Mouse (Mus musculus) urinary bladder, postnatal 36 days (tissue): Measurements from ENCODE around the gene 2510009E07Rik.

ENCODE experiments used
- DNase-seq, 2 experiments: peaks; one replicate each; pipeline ENCODE4 v3.0.0; 2022; ENCODE audit warnings: low spot score in 2 of 2, mixed read lengths in 1 of 2

Gene 2510009E07Rik

DNA sequence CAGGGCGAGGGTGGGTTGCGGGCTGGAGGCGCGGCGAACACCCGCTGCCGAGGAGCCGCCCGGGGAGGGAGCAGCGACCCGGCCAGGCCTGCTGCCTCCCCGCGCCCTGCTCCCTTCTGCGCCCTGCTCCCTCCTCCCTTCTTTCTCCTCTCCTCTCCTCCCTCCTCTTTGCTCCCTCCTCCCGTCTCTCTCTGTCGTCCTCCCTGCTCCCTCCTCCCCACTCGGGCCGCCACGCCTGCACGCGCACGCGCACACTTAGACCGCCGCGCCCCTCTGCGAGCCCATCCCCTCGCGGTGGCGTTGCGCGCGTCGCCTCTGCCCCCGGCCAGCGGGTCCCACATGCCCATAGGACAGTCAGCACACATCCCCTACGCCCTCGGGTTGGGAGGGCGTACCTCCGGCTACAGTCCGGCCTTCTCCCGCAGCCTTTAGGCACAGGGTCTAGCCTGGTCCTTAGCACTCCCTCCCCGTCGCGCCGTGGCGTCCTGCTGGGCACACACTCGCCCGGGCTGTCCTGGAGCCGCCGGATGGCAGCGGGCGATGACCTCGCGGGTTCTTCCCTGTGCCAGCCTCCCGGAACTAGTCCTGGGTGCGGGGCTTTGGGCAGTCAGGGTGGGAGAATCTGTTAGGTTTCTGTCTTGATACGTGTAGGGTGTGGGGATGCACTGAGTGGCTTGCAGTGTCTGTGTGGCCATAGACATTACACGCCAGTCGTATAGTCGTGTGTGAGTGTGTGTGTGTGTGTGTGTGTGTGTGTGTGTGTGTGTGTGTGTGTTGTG lies at the start of gene 2510009E07Rik:
2510009E07Rik (minus strand) TSS at position 203 of the 779 bp plus-strand sequence.
- peak; percentile 81 to 85 for DNase-seq

DNA sequence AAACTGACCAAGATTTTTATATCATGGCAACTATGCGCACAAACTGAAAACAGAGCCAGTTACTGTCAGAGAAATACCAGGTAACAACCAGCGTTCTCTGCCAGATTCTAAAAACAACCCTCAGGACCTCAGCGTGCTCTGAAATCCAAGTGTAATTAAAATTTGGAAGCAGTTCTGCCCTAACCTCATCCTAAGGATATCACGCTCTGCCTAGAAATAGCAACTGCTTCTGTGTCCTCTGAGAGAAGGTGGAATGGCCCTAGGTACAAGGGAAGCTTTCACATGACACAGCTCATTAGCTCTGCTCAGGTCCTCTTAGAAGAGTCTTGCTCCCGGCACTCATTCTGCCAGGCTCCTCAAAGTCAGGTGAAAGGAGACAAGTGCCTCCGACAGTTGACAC lies 48.9 kb upstream of the 2510009E07Rik start:
- no peak for DNase-seq

DNA sequence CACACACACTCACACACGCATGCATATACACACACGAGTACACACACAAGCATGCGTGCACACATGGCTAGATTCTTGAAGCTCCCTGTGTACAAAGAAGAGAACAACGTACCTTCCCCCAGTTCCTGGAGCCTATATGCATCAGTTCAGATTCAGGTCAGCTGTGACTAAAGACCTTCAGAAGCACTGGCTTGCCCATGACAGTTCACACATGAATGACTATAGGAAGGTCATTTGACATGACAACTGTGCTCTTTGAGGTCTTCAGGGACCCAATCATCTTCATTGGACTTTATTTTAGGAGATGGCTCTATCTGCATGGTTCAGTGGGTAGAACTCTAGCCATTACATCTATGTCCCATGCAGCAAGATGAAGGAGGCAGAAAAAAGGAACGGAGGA lies 48.4 kb upstream of the 2510009E07Rik start:
- DNase-seq: no peak

DNA sequence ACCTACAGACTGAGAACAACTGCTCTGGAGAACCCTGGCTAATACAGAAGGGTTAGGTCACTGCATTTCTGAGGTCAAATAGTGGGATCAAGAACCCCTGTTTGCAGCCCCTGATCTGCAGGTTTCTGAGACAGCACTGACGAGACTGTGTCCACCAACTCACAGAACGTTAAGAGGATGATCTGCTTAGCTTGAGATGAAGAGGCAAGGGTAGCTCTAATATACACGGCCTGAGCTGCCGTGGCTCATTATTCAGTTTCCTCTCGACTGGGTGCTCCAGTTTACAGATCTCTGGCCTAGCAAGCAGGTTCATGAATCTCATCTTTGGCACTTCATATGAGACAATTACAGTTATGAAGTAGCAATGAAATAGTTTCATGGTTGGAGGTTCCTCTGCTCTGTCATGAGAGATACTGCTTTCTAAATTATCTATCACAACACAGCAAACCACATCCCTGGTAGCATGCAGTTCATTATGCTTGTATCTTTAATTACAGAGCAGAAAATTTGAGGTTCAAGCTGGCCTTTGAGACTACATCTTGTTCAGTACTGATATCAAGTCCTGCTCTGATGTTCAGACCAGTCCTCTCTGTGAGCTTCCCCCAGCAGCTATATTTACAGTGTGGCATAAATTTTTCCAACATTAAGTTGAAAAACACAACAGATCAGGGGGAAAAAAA lies 47.9 kb upstream of the 2510009E07Rik start:
- DNase-seq: no peak

DNA sequence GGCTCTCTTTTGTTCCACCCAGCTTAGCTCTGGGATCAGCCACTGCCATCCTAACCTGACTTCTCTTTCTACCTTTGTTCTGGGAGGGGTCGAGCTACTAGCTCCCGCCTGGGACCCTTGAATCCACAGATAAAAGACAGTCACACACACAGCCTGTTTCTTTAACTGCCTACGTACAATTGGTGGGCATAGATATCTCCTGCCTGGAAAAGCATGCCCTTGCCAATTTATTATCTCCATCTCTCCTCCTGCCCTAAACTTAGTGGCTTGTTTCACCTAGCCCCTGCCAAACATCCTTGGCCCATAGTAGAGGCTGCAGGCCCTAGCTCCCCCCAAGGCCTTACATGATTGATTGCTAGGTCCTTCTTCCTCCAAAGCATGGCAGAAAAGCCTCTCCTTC lies 47.1 kb upstream of the 2510009E07Rik start:
- DNase-seq: no peak

DNA sequence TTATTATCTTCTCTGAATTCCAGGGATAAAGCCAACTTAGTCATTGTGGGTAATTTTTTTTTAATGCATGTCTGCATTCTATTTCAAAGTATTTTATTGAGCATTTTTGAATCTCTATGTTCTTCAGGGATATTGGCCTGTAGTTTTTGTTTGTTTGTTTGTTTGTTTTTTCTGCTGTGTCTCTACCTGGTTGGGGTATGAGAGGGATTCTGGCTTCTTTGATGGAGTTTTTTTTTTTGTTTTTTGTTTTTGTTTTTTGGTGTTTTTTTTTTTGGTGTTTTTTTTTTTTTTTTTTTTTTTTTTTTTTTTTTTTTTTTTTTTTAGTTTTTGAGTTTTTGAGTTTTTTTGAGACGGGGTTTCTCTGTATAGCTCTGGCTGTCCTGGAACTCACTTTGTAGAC lies 41.2 kb upstream of the 2510009E07Rik start:
- DNase-seq: no peak

DNA sequence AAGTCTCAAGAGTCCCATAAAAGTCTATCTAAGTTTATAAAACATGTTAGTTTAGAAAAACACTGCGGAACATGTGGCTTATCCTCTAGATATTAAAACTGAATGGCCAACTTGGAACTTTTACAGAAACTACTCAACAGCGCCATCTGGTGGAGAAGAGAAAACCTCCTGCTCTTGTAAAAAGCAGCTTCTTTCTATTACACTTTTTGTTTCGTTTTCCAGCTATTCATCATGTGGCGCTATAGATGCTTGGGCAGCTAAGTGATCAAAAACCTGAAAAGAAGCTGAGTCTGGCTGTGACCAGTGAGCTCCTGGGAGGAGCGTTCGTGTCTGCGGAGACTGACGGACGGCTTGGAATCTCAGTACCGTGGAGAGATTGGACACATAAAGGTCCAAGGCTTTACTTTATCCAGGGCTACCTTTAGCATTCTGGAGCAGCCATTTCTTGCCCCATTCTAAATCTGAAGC lies 33.5 kb upstream of the 2510009E07Rik start:
- peak; percentile 69 to 73 for DNase-seq

DNA sequence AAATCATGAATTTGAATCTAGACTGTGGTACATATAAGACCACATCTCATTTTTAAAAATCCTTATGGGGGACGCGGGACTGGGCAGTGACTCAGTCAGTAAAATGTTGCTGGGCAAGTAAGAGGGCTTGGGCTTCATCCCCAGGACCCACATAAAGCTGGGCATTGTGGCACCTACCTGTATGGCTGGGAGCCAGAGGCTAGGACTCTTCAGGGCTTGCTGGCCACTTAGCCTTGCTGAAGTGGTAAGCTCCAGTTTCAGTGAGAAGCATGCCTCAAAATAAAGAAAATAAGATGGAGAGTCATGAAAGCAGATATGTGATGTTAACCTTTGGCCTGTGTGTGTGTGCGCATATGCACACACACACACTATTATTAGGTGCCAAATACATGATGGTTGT lies 33.0 kb upstream of the 2510009E07Rik start:
- no peak for DNase-seq

DNA sequence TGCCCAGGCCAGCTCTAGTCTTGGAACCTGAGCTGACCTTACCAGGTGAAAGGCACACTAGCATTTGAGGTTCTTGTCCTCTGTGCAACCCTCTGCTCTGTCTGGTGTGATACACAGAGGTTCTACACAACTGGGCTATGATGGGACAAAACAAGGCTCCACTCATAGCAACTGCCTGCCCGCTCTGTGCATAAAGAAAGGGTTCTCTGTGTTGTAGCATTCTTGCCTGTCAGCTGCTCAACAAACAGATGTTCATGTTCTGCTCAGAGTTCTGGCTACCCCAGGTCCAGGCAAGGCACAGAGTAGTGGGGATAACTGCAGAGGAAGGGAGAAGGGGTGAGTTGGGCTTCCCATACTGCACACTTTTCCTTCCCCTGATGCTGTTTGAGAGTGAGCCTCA lies 29.8 kb upstream of the 2510009E07Rik start:
- DNase-seq: no peak

DNA sequence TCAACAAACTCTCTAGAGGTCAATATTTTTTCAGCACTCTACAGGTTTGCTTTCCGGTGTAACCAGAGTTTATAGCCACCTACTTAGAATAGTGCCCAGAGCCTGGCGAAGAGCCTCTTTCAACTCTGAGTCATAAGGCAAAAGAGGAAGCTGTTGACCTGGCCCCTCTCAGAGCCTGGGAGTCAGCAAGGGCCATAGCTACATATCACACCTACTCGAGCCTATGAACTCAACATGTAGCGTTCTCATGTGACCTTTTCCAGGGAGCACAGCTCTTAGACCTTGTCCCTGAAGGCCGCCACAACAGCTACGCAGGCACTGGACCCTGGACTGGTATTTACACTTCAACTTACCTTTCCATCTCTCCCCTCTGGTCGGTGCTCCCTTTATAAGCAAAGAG lies 25.3 kb upstream of the 2510009E07Rik start:
- no peak for DNase-seq

DNA sequence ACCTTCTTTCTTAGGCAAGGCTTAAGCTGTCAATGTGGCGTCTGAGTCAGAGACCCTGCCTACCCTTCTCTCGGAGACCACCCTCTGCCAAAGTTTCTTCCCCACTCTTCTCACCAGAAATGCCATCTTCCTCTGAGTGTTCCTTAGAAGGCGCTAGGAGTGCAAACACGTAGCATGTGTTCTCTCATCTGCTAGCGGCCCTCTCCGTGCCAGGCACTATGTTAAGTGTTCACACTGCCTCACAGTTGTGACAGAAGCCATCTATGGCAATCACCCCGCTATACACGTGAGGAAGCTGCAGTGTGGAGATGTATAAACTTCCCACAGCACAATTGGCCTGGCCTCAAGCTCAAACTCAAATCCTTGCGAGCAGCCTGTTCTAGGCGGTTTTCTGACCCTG lies 20.1 kb upstream of the 2510009E07Rik start:
- DNase-seq: no peak

DNA sequence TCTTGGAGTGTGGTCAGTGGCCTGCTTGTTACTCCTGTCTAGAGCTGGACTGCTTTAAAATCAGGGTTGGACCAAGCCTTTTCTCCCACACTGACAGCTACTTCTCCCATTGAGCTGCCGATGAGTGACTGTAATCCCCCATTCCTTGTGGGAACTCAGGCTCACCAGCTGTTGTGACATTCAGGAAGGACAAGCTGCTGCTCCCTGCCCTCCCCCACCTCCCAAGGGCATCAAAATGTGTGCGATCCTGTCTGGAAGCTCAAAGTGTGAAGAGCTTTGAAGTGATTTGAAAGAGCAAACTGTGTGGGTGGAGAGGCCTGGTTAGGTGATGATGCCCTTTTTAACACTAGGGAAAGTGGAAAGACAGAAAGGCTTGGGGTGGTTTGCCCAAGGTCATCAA lies 15.9 kb upstream of the 2510009E07Rik start:
- no peak for DNase-seq

DNA sequence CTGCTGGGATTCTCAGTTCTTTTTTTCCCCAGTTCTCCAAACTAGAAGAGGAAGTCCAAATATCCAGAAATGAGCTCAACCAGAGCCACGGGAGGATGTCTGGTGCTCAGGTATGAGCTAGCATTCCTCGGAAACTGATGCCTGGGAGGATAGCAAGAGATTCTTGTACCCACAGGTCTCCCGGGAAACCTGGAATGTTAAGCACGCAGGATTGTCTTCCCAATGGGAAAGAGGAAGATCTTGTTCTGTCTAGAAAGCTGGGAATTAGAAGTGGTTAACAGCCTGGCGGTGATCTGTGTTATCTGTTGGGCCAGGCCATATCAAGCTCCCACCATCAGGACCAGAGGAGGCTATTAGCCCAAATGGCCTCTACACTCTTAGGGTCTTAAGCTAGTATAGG lies 10.2 kb upstream of the 2510009E07Rik start:
- no peak for DNase-seq

DNA sequence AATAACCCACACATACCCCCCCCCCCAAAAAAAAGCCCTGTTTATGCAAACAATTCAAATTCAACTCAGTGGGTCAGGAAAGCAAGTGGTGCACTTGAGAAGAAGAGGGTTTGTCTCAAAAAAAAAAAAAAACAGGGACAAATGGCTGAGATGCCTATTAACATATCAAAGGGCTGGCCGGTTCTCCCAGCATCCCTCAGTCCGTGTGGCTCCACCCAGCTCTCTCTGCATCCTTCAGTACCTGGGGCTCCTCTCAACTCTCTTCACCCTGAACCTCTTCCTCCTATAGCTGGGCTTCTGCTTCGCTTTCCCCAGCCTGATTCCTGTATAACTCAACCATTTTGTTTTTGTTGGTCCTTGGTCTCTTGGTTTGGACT lies 7.8 kb upstream of the 2510009E07Rik start:
- no peak for DNase-seq

DNA sequence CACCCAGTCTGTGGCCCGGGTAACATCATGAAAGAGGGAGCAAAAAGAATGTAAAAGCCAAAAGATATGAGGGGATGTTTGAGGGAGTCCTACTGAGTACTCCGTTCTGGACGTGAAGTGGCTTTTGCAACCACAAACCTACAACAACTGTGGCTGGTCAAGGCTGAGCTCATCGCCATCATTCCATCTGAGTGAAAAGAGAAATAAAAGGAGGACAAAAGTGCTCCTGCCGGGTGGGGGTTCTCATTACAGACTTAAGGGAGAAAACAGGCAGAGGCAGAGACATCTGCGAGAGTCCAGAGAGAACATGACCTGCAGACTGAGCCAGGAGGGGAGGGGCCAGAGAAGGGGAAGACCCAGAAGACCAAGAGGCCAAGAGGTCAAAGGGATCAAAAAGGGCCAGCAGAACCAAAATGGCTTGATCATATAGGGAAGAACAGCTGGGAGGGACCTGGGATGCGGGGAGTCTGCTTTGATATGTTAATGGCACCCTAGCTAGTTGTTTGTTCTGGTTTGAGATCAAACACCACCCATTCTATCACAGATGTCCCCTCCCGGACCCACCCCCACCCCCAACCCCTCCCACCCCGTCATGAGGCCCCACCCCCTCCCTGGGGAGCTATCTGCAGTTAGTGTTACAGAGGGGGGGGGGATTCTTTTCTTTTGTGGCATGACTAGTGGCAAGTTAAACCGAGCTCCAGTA lies 7.3 kb upstream of the 2510009E07Rik start:
- no peak for DNase-seq

DNA sequence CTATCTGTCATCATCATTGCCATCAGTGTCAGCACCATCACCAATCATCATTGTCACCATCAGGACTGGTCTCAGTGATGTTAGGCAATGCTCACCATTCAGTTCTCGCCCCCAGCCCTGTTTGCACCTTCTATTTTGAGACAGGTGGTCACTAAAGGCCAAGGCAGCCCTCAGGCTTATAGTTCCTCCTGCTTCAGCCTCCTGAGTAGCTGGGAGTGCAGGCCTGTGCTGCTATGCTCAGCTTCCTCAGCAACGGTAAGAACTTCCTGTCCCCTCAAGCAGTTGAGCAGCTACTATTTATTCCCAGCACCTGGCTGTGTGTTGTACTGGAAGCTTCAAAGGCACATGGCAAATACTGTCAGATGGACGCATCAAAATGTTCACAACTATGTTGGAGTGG lies 3.7 kb upstream of the 2510009E07Rik start:
- DNase-seq: no peak

DNA sequence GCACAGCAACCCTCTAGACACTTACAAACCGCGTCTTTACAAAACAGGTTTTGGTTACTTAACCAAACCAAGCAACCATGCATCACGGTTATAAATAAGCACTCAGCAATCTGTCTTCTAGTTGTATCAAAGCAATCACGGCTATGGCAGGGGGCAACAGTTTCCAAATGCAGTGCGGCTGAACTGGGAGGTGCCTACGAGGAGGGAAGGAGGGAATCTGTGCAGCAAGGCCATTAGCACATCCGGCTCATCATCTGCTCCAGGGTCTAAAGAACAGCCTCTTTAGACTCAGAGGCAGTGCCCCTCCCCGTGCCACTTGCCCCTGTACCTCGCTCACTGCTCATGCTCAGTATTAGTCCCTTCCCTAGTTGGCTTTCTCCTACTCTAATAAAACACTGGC lies 2.5 kb upstream of the 2510009E07Rik start:
- no peak for DNase-seq

DNA sequence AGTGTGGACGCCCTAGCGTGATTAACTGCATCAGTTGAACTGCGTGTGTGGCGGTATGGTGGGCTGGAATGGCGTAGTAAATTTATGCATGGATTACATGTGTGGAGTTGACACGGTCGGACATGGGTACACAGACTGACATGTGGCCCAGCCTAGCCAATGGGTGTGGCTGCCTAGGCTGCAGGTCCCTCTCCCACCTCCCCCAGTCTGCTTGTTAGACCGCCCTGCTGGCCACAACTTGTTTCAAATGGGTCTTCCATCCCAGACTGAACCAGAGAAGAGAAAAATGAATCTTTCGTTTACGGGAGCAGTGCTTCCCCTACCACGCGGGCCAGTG lies 745 bp upstream of the 2510009E07Rik start:
- peak in 1 of 2 experiments; percentile 2 for DNase-seq

DNA sequence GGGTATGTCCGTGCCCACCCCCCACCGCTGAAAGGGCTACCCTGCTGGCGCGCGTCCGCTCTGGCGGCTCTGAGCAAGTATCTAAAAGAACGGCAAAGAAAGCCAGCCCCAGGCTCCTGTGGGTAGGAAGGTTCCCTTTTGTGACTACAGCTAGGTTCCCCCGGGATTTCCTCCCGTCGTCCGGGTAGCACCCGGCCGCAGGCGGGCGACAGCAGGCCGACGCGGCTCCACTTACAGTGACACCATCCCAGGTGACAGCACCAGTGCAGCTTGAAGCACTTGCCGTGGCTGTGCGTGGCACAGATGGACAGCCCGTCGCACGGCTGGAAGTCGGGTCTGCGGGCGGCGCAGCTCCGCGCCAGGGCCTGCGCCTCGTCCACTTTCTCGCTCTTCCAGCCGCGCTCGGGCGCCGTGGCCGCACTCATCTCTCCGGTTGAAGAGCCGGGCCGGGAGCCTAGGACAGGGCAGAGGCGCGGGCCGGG lies 443 bp downstream of the 2510009E07Rik start:
- DNase-seq: peak; percentile 44 to 60

DNA sequence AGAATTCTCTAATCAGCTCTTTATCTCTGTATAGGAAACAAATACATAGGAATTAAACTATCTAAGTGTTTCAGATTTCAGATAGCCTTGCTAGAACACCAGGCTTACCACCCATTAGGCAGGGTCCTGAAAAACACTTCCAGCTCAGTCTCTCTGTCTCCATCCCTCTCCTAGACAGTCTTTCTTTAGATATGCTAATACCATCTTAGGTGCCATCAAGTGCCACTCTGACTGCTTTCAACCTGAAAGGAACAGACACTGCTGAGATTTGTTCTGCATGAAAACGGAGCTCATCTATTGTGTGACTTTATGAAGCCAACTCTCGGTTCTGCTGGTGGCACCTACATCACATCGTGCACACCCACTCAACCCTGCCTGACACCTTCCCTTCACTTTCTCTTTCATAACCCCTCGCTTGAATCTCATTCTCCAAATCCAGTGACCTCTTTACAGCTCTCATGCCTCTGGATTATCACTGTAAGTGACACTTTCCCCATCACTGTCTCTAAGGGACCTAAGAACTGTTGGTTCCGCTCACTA lies 4.2 kb downstream of the 2510009E07Rik start:
- DNase-seq: no peak

DNA sequence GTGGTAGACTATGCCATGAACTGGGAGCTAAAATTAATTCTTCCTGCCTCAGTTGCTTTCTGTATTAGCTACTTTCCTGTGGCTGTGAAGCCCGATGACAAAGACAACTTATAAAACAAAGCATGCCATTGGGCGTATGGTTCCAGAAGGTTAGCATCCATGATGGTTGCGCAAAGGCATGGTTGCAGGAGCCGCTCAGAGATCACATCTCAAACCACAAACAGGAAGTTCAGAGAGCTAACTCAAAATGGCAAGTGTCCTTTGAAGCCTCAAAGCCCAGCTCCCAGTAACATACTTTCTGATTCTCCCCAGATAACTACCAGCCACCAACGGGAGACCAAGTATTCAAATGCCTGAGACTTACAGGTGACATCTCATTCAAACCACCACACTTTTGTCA lies 5.3 kb downstream of the 2510009E07Rik start:
- no peak for DNase-seq

DNA sequence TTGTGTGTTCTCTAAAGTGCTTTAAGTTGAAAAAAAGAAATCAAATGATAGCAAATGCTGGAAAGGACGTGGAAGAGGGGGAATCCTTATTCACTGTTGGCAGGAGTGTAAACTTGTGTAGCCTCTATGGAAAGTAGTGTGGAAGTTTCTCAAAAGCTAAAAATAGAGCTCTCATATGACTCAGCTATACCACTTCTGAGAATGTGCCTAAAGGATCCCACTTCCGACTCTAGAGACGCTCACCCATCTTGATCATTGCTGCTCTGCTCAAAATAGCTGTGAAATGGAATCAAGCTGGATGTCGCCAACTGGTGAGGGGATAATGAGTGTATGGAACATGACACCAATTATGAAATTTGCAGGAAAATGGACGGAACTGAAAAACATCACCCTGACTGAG lies 7.1 kb downstream of the 2510009E07Rik start:
- DNase-seq: no peak
